Mouse (Mus musculus) heart, postnatal 0 days (tissue): ENCODE measurements around the gene Tcaf3. TPM values are rescaled to one million over a fixed set of nuclear protein-coding genes. Genes with fewer than 3 reads are reported as not detected.

ENCODE experiments used
- ATAC-seq: fragments of 200-750 bp; cut with Nextera tagmentation; 2 replicates; pipeline ENCODE4 v1.8.0; 2017; ENCODE audit warnings: low read depth, moderate number of reproducible peaks, moderate library complexity; ENCODE audit not compliant: insufficient read depth
- DNase-seq: peaks from one replicate; pipeline ENCODE4 v3.0.0-alpha.2; 2016; ENCODE audit warnings: low spot score
- H3K27ac ChIP-seq: fragments of 300-500 bp; sonication (generic); 2 replicates; pipeline ENCODE4 v1.5.1; 2014; ENCODE audit warnings: low read depth, mild to moderate bottlenecking
- H3K27me3 ChIP-seq: fragments of 300-500 bp; sonication (generic); 2 replicates; pipeline ENCODE4 v1.6.1; 2014; ENCODE audit warnings: low read length, mixed read lengths; ENCODE audit not compliant: control insufficient read depth, insufficient read depth
- H3K36me3 ChIP-seq: fragments of 300-500 bp; sonication (generic); replicated peaks from 2 replicates; pipeline ENCODE4 v1.6.1; 2014; ENCODE audit warnings: low read length, mixed read lengths; ENCODE audit not compliant: control insufficient read depth, insufficient read depth
- H3K4me1 ChIP-seq: fragments of 300-500 bp; sonication (generic); 2 replicates; pipeline ENCODE4 v1.6.1; 2014; ENCODE audit warnings: antibody characterized with exemption; ENCODE audit not compliant: control insufficient read depth, insufficient read depth
- H3K4me2 ChIP-seq: fragments of 300-500 bp; sonication (generic); 2 replicates; pipeline ENCODE4 v1.6.1; 2014; ENCODE audit warnings: low read depth, mild to moderate bottlenecking, low read length, moderate library complexity
- H3K4me3 ChIP-seq: fragments of 300-500 bp; sonication (generic); 2 replicates; pipeline ENCODE4 v1.5.1; 2014; ENCODE audit warnings: low read depth, low read length
- H3K9ac ChIP-seq: fragments of 300-500 bp; sonication (generic); replicated peaks from 2 replicates; pipeline ENCODE4 v1.6.1; 2014; ENCODE audit warnings: low read depth, low read length, mixed read lengths
- H3K9me3 ChIP-seq: fragments of 300-500 bp; sonication (generic); replicated peaks from 2 replicates; pipeline ENCODE4 v1.6.1; 2016; ENCODE audit warnings: low read length; ENCODE audit not compliant: control insufficient read depth
- CTCF ChIP-seq: IDR thresholded peaks from 2 replicates; pipeline ENCODE4 v1.5.1; 2016; ENCODE audit warnings: antibody characterized with exemption, control low read depth, low read depth
- EP300 ChIP-seq: IDR thresholded peaks from 2 replicates; pipeline ENCODE4 v1.6.1; 2016; ENCODE audit warnings: antibody characterized with exemption, low read depth
- WGBS: fragments of 180-500 bp; shearing (Covaris S2); extraction: QIAGEN DNeasy Blood & Tissue Kit; methylation state at CpG from one replicate; pipeline ENCODE4 v1.1.7; 2014; 5-methylcytosine and 5-hydroxymethylcytosine counted together
- polyA plus RNA-seq: library from polyadenylated mRNA; unstranded; fragments of >200 nt; fragmentation: Nextera tagmentation; extraction: Ambion mirVana; gene quantifications from 2 replicates; pipeline ENCODE4 v1.2.1, GENCODE M21; 2015
- total RNA-seq: library from RNA; depleted of rRNA; stranded (reverse); fragments of >200 nt; gene quantifications from 2 replicates; pipeline ENCODE4 v1.2.3, GENCODE M21; 2014; ENCODE audit warnings: low replicate concordance

The Tcaf3 gene
- total and polyA plus RNA-seq, 2 experiments from 2014 or later, result not detected

DNA sequence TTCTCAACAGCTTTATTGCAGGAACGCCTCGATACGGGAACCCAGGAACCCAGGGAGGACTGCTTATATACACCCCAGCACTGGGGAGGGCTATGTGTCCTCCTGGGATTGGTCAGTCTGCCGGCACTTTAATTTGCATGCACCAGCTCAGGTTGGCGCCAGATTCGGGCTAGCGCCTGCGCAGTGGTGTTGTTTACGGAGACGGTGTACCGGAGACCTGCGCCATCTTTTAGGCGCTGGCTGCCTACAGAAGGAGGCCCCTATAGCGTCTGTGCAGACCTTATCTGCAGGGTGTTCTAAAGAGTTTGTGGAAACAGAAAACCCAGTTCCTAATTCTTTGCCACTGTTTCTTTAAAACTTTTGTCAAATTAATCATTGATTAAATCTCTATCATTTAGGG lies 38.9 kb downstream of the Tcaf3 start:
- ATAC-seq (no peak), DNase-seq (no peak)
- TF ChIP-seq CTCF (no peak), EP300 (no peak)
- Histone ChIP-seq H3K9ac (no peak overlapping the region), H3K4me1 (peaks cover 12% of the 10 kb centered on the region; the same call in 1 of the 2 replicates), H3K36me3 (no peaks in the 10 kb centered on the region), H3K4me2 (no peak overlapping the region), H3K27ac (no peak overlapping the region), H3K27me3 (no peaks in the 10 kb centered on the region), H3K4me3 (no peak overlapping the region), H3K9me3 (no peaks in the 10 kb centered on the region)
- 96% methylated on average over 14 of the region's 14 CpGs for WGBS

DNA sequence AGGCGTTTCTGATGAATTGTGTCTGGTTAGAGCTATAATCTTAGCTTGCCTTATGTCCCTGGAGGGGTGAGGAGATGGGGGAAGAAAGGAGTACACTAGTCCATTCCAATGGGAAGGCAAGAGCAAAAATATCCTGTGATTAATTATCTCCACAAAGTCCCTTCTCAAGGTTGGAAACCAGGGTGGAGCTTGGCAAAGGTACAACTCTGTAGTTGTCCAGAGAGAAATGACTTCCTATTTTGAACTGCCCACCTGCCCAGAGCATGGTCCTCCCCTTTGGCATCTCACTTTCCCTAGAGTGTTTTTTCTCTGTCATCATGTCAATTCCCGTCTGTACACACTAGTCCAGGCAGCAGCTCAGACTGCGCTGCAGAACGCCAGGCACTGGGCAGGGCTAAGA lies 50.0 kb downstream of the Tcaf3 start, which contains the start of gene Olfr455:
Olfr455 (minus strand) TSS at position 127 of the 400 bp plus-strand sequence.
- Histone ChIP-seq H3K9me3 (no peaks in the 10 kb centered on the region), H3K4me3 (no peak within 1 kb of the TSS), H3K27me3 (no peaks in the 10 kb centered on the region), H3K36me3 (no peaks in the 10 kb centered on the region), H3K4me1 (peaks cover 4% of the 10 kb centered on the region), H3K9ac (no peak within 1 kb of the TSS), H3K27ac (no peak within 1 kb of the TSS), H3K4me2 (no peak within 1 kb of the TSS)
- ATAC-seq, result no peak
- WGBS, result 62% methylated on average over 4 of the region's 4 CpGs
- no peak for DNase-seq
- TF ChIP-seq CTCF (no peak), EP300 (no peak)

DNA sequence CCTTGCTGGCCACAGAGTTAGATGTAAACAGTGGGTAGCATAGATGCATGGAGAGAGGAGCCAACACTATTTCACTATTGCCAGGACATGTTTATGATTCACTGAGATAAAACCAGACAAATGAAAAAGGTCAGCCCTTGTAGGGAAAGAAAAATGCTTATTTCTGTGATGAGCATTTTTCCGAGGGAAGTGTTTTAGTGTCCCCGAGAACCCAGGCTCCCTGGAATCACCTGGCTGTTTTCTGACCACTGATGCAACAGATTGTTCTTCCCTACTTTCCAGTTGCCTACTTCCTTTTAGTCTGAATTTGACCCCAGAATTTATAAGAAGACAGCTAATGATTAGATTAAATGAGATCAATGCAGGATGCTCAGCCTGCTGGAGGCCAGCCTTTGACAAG lies 51.3 kb downstream of the Tcaf3 start:
- 90% methylated on average over 2 of the region's 2 CpGs for WGBS
- Histone ChIP-seq H3K9me3 (no peaks in the 10 kb centered on the region), H3K27ac (peak overlapping the region; percentile 15; the same call in 1 of the 2 replicates), H3K9ac (no peak overlapping the region), H3K27me3 (no peaks in the 10 kb centered on the region), H3K4me1 (peaks cover 9% of the 10 kb centered on the region), H3K4me2 (no peak overlapping the region), H3K36me3 (no peaks in the 10 kb centered on the region), H3K4me3 (no peak overlapping the region)
- ATAC-seq (no peak), DNase-seq (no peak)
- TF ChIP-seq EP300, result no peak
- no peak for TF ChIP-seq CTCF

DNA sequence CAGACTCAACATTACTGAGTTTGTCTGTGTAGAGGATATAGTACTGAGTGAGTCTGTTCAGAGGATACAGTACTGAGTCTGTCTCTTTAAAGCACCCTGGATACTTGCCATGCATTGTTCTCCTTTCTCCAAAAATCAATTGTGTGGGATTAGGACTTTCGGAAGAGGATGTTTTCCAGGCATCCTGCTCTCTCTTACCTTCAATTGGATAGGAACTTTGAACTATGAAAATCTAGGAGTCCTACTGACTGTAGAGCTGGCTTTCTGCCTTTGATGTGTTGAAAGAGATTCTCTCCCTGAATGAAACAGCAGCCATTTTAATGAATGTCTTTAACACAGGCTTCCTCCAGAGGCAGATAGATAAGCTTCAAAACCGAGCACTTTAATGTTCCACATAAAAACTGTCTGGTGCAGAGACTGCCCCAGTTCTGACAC lies 52.0 kb downstream of the Tcaf3 start:
- Histone ChIP-seq H3K27ac (no peak overlapping the region; the same call in 1 of the 2 replicates), H3K9me3 (no peaks in the 10 kb centered on the region), H3K4me1 (peaks cover 9% of the 10 kb centered on the region), H3K36me3 (no peaks in the 10 kb centered on the region), H3K4me2 (no peak overlapping the region), H3K27me3 (no peaks in the 10 kb centered on the region), H3K9ac (no peak overlapping the region), H3K4me3 (no peak overlapping the region)
- peak; percentile 53 for ATAC-seq
- WGBS, result 21% methylated on average over 2 of the region's 2 CpGs
- peak; percentile 22 for DNase-seq
- TF ChIP-seq CTCF, result no peak
- no peak for TF ChIP-seq EP300

DNA sequence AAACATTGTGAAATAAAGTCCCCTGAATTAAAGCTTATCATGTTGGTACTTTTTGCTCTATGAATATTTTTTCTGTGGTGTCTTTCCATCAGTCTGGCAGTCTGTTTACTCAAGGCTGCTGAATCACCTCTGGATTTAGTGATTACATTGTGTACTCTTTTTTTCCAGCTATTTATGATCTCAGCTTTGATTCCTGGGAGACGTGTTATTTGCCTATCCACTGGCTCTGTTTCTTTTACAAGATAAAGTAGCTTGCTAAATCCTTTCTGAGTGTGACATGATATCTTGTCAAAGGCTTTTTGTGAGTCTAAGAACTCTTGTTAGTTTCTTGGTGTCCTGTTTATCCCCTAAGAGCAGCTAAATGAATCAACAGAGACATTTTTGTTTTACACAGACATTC lies 52.6 kb downstream of the Tcaf3 start:
- Histone ChIP-seq H3K36me3 (no peaks in the 10 kb centered on the region), H3K4me3 (no peak overlapping the region), H3K27ac (no peak overlapping the region), H3K4me2 (no peak overlapping the region), H3K27me3 (no peaks in the 10 kb centered on the region), H3K9me3 (no peaks in the 10 kb centered on the region), H3K9ac (no peak overlapping the region), H3K4me1 (peaks cover 9% of the 10 kb centered on the region)
- ATAC-seq (no peak), DNase-seq (no peak)
- TF ChIP-seq EP300, result no peak
- TF ChIP-seq CTCF, result no peak
- 33% methylated on average over 1 of the region's 1 CpGs for WGBS
